Mouse (Mus musculus): Measurements from ENCODE around the gene Slc22a4.
A peak's percentile ranks its signal among the peaks of the same experiment; 100 is the strongest.
"Not testable (repeated sequence)": the region's sequence is repeated elsewhere in the genome, so short reads cannot be mapped to it uniquely, and the experiment has no call there.

The Slc22a4 gene

DNA sequence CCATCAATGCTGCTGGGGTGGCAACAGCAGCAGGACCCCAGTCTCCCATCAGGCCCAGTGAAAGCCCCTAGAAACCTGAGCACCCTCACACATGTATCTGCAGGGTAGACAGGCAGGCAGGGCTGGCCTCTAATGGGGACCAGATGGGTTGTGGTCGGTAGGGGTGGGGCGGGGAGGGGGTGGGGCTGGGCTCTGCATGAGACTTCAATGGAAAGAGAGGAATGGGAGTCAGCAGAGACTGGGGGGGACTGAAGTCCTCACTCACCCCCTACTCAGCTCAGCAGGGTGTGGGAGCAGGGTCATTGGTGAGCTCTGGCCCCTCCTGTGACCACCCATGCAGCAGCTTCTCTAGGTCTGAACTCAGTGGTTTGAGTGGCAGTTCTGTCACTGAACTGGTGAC, 29.5 kb upstream of the Slc22a4 start:
- DNase-seq (ENCODE audit: low spot score in 2 of 2): no peak

DNA sequence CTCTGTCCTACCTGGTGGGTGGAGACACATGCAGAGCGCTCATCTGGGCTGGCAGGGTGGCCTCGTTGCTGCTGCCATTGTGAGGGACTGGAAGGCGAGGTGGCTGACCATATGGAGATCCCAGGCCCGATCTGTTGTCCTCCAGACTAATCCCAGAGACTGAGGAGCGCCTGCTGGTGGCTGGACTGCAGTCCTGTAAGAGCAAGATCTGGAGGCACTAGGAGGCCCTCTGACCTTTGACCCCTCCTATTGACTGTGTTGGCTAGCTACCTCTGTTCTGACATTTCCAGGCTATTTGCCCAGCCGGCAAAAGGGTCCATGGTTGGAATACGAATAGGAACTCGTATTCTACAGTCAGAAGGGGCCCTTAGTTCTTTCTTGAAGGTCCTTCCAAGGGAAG, 28.2 kb upstream of the Slc22a4 start:
- no peak for DNase-seq (ENCODE audit: low spot score in 2 of 2)

DNA sequence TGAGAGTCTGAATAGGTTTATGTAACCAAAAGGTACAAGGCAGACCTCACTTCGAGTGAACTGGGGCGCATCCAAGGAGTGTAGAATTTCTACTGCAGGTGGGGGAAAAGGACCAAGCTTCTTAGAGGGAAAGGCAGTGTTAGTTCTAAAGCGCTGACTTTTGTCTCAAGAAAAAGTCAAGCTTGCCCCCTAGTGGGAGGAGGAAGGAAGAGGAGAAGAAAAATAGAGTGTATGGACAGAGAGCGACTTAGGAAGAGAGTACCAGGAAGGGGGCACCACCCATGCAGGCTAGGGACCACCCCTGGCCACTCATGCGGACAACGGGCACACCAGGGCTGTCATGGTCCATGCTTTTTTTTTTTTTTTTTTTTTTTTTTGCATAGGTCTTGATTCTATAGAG, 26.4 kb upstream of the Slc22a4 start:
- peak in 1 of 2 experiments; percentile 70 for DNase-seq (ENCODE audit: low spot score in 2 of 2)

DNA sequence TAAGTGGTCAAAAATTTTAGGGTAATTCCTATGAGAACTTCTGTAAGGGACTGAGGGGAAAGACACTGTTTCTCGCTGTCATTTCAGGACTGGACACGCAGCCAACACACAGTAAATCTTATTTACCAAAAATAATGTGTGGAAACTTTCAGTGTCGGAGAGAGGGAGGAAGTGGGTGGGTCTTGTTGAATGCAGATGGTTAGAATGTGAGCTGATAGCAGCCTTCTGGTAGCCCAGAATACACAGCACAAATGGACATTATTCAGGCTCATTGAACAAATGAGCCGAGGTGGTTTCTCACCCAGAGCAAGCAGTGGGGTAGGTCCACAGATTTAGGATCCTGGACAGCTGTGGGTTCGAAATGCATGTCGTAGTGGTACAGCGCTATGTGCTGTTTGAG, 25.2 kb upstream of the Slc22a4 start:
- no peak for DNase-seq (ENCODE audit: low spot score in 2 of 2)

DNA sequence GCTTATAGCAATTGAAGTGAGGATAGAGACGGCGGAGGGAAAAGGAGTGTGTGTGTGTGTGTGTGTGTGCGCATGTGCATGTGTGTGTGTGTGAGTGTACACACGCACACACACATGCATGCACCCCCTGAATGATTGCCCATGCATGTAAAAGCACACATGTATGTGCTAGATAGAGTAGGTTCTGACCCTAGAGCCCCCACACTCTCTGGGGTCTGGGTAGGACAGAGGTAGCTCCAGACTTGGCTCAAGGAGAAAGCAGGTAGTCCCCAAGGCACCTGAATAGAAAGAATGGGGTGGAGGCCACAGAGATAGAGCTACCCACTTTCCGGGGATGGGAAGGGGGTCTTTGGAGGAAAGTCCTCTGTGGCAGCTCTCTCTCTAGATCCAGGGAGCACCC, 24.2 kb upstream of the Slc22a4 start:
- no peak for DNase-seq (ENCODE audit: low spot score in 2 of 2)

DNA sequence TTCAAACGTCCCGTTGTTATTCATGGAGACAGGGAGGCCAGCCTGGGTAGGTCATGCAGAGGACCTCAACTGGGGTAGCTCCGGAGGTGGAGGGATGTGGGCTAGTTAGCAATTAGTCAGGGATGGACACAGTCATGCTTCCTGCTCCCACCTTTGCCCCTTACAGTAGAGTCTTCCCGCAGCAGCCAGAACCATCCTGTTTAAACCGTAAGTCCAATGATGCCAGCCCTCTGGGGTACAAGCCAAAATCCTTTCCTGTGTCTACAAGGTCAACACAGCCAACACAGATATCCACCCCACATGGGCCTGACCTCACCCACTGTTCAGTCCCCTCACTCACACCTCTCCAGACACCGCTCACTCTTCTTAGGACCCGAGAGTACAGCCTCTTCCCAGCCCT, 23.3 kb upstream of the Slc22a4 start:
- no peak for DNase-seq (ENCODE audit: low spot score in 2 of 2)

DNA sequence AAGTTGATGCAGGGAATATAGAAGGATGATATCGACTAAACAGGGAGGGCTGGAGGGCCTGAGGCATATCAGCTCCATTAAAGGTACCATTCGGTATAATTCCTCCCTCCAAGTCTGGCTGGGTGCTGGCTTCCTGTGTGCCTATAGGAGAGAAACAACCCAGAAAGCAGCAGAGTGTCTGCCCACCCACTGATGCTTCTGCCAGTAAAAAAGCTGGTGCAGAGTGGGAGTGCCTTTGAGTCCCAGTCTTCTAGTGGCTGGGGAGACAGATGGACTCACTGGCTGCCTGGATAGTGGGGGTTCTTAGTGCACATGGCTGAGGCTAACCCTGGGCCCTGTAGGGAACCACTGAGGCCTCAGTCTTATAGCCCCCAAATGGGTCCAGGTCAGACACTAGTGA, 22.3 kb upstream of the Slc22a4 start:
- DNase-seq (ENCODE audit: low spot score in 2 of 2): peak in 1 of 2 experiments; percentile 45

DNA sequence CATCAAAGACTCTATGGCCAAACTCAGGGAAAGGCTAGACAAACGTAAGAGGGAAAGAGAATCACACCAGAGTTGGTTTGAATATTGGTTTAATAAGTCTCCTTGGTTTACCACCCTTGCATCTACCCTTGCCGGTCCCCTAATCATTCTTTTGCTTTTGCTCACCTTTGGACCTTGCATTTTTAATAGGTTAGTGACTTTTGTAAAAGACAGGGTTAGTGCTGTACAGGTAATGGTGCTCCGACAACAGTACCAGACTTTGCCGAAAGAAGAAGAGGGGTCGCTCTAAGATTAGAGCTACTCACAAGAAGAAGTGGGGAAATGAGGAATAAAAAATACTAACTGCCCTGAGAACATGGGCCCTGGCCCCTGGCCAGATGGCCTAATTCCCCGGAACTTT, 12.8 kb upstream of the Slc22a4 start:
- no peak for DNase-seq (ENCODE audit: low spot score in 2 of 2)

DNA sequence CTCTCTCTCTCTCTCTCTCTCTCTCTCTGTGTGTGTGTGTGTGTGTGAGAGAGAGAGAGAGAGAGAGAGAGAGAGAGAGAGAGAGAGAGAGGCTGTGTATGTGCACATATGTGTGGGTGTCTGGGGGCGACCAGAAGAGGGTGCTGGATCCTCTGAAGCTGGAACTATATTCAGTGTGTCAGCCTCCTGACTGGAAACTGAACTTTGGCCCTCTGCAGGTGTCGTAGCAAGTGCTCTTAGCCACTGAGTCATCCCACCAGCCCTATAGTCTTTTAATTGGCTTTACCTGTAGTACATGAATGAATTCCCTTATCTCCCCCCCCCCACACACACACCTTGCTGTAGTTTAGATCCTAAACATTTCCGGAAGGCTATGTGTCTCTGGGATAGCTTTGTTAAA, 5.0 kb upstream of the Slc22a4 start:
- DNase-seq (ENCODE audit: low spot score in 2 of 2): not testable (repeated sequence)

DNA sequence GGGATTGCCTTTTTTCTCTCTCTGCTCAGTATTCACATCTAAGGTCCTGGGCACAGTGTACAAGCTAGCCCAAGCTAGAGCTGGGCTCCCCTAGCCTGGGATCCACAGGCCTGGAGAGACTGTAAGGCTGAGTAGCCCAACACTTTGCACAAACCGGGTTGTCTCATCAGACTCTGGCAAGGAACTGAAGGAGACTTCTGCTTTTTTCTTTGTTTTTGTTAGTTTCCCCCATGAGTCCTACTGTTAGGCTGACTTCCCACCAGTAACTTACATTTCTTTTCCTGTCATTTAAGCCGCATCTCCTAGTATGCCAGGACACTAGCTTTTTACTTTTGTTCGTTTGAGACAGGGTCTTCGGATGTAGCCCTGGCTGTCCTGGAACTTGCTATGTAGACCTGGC, 1.1 kb upstream of the Slc22a4 start:
- no peak for DNase-seq (ENCODE audit: low spot score in 2 of 2)

DNA sequence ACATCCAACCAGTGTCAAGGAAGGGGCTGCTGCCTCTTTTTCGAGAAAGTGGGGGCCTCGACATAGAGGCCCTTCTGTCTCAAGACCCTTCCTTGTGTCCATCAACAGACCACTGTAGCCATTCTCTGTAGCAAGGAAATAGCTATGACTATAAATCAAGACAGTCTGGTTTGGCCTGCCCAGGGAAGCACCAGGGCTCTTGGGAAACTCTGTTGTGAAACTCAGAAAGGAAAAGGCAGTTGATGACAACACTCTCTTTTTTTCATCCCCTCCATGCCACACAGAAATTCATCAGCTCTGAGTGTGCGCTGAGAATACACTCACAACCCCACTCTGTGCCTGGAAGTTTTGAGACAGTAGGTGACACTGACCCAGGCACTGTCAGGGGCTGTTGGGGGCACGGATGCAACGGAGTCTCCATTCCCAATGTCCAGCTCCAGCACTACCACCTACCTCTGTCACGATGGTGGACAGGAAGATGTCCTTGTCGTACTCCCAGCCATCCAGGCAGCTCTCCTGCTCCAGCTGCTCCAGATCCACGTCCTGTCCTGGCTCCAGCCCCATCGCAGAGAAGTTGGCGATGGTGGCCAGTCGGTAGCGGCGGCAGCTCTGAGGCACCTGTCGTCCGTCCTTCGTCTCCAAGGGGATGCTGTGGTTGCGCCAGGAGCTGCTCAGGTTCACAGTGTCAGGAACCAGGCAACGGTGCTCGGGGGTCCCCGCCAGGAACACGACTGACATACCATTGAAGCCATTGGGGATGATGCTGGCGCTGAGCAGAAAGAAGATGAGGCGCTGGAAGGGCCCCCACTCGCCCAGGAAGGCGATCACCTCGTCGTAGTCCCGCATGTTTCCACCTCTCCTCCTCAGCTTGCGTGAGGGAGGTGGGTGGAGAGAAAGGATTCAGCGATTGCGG, 503 bp downstream of the Slc22a4 start:
- DNase-seq (ENCODE audit: low spot score in 2 of 2): no peak

DNA sequence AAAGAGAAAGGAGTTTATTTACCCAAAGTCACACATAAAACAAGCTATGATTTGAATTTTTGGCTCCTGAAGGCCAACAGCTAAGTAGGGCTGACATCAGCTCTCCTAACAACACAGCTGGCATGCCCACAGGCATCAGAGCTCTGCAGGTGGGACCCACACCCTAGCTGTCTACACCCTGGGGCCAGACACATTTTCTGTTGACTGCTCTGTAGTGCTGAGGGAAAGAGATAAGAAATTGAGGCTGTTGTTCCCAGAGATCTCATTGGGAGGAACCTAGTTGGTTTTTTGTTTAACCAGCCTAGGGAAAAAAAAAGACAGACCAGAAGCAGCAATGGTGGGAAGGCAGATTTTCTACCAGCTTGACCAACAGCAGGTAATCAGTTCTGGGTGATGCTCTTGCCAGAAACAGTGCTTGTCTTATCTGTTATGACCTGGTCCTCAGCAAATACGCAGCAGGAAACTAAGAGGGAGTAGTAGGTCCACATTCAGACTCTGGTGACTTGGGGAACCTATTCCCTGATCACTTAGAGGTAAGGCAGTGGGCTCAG, 1.3 kb downstream of the Slc22a4 start:
- DNase-seq (ENCODE audit: low spot score in 2 of 2): no peak

DNA sequence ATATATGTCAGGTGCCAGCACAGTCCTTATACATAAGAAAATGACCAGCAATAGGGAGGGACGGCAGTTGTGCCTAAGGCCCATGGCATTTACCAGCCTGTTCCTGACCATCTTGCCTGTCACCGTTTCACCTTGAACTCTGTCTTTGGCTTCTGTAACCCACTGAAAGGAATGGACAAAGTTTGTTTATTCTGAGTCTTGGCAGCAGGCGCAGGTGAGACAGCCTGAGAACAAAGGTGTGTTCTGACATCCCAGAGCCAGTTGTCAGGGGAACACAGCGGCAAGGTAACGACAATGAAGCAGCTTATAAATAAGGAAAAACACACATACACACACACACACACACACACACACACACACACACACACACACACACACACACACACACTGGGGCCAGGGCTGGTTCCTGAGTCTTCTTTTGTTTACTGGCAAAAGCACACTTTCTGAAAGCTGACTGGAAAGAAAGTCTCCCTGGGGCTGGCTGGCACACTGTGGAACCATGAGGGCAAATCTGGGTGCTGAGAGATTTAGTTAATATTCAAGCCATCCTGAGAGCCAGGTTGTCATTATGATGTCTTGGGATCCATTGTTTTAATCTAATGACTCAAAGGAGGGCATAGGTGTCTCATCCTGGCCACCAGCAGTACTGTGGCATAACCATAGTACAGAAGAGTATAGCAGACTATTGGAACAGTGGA, 6.3 kb downstream of the Slc22a4 start:
- no peak for DNase-seq (ENCODE audit: low spot score in 2 of 2)

DNA sequence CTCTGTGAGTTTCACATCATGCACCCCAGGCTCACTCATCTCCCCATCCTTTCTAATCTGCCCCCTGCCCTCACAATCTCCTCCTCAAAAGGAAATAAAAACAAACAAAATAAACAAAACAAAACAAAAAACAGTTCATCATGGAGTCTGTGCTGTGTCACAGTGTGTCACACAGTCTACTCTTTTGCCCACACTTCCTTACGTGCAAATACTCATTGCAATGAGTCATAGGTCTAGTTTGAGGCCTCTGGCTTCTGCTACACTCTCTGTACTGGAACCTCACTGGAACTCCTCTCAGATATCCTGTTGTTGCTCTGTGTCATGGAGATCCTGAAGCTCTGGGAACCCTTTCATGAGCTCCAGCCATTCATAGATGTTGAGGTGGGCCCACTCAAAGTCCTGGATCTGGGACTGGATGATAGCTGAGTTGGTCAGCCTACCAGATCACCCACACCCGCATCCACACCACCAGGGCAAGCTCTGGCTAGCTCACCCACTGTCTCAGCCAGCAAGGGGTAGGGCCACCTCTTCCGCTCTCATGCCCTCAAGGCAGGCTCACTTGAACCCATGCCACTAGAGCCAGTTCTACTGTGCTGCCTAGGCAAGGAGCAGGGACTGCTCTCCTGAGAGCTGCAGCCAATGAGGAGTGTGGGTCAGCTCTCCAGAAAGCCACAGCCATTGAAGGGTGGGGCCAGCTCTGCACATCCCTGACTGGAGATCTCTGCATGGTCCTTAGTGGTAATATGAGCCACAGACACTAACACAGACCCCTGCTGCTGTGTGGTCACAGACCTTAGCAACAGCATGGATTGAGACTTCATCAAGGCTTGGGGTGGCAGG, 8.8 kb downstream of the Slc22a4 start:
- DNase-seq (ENCODE audit: low spot score in 2 of 2): no peak

DNA sequence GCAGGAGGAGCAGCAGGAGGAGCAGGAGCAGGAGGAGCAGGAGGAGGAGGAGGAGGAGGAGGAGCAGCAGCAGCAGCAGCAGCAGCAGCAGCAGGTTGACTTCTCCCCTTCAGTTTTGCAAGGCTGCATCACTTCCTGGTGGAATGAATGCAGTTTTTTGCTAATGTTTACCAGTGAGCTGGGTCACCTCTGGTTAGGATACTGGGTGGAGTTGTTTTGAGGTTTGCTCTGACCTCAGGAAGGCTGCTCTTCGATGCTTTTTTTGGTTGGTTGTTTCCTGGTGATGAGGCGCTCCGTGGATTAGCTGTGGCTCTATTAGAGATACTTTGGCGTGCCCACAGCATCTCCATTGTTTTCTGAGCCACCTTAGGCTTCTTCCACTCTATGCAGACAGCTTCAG, 10.3 kb downstream of the Slc22a4 start:
- no peak for DNase-seq (ENCODE audit: low spot score in 2 of 2)

DNA sequence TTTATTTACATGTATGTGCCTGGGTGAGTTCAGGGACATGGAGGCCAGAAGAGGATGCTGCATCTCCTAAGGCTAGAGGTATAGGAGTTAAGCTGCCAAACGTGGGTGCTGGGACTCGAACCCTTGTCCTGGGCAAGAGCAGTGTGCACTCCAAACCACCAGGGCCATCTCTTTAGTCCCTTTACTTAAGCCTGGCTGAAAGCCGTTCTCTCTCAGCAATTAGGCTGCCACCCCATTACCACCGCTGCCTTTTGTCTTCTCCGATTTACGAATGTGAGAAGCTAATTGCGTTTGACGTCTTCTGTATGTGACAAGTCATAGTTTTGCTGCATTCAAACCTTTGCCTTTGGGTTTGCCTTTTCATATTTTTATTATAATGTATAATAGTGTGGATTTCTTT, 11.8 kb downstream of the Slc22a4 start:
- DNase-seq (ENCODE audit: low spot score in 2 of 2): no peak

DNA sequence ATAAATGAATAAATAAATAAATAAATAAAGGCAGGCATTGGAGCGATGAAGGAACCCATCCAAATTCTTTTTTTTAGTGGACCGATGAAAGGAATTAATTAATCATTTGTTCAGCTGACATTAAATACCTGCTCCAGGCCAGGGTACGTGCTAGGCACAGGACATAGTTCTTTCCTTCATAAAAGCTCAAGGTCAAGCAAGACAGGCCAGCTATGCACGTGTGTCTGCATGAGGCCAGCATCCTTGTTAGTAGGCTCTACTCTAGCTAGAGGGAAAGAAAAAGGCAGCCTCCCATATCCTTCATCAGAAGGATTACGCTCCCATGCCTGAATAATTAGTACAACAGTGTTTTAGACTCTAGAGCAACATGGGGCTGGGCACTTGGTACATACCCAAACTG, 14.9 kb downstream of the Slc22a4 start:
- DNase-seq (ENCODE audit: low spot score in 2 of 2): no peak

DNA sequence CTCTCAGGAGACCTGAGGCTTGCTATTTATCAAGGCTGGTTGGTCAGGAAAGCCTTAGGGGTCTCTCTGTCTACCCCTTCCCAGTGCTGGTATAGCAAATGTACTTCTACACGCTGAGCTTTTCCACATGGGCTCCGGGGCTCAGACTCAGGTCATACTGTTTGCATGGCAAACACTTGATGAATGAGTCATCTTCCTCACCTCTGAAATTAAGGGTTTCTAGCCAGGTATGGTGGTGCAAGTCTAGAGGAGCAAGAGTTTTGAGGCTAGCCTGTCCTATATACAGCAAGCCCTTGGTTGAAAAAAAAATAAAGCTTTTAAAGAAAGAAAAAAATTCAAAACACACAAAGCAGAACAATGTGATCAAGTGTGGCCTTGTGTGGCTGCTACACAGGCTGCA, 16.6 kb downstream of the Slc22a4 start:
- no peak for DNase-seq (ENCODE audit: low spot score in 2 of 2)

DNA sequence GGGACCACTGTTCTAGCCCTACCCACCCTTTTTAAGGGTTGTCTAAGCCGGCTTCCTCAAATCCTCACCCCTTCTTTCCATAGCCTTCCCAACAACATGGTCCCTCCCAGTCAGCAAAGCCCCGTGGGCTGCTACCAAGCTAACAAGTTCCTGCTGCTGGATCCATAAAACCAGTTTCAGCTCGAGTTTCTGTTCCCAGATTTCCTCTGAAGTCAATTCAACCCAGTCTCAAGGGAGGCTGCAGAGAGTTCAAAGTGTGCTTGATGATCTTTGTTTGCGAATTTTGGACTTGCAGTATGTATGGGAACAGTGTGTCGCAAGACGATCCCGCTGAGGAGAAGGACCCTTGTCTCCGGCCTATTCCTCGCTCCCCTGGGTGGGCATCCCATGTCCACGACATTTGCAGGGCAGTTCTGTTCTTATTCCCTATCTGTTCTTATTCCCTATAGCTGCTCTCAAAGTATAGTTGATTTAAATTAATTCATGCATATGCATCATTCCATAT, 19.4 kb downstream of the Slc22a4 start:
- no peak for DNase-seq (ENCODE audit: low spot score in 2 of 2)

DNA sequence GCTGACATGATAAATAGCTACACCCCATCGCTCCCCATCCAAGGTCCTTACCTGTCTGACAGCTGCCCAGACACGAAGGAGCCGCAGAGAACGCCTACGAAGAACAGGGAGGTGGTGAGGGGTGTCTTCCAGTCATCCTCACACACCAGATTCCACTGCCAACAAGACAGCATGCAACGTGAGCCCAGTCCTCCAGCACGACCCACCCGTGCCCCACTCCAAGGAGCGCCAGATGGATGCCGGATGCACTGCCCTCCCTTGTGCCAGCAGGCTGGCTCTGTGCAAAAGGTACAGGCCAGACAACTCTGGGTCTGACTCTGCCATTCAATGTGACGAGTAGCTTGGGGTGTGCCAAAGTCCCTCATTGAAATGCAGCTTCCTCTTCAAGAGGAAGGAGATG, 20.2 kb downstream of the Slc22a4 start:
- DNase-seq (ENCODE audit: low spot score in 2 of 2): no peak

DNA sequence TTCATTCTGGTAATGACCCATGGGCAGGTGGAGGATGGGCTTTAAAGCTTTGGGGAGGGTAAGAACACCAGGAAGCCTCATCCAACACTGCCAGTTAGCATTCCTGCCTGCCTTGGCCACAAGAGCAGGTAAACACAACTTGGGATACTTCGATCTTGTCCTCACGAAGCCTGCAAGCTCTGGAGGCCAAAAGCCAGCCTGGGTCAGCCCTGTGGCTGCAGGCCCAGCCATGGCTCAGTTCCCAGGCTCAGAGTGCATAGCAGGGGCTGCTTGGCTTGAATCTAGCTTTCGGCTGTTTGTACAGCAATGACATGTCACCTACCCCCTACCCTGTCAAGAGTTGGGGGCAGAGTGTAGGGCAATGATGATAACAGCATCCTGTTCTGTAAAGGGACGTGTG, 21.0 kb downstream of the Slc22a4 start:
- no peak for DNase-seq (ENCODE audit: low spot score in 2 of 2)

DNA sequence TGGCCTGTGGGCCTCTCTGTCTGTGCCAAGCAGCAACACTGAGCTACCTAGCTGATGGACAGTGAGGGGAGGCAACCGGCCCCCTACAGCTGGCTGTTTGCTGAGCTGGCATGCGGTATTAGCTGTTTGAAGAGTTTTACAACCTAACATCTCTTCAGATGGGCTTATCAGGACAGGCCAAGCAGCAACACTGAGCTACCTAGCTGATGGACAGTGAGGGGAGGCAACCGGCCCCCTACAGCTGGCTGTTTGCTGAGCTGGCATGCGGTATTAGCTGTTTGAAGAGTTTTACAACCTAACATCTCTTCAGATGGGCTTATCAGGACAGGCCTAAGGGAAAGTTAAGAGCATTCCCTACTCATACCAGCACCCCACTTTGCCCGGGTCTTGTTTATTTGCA, 21.5 kb downstream of the Slc22a4 start:
- DNase-seq (ENCODE audit: low spot score in 2 of 2): not testable (repeated sequence)
